Mouse (Mus musculus) NIH3T3 (cell line): ENCODE measurements around the gene Lyl1.

ENCODE experiments used
- DNase-seq: peaks from one replicate; pipeline ENCODE4 v3.0.0-alpha.2; 2012; ENCODE audit warnings: low read depth

Lyl1 gene

GRCm38 (mm10) chr8:84742171-84743053 lies 41.2 kb downstream of the Lyl1 start:
- peak; percentile 98 for DNase-seq

- DNase-seq = peak; percentile 88
Observed at GRCm38 (mm10) chr8:84743054-84743415, 41.8 kb downstream of the Lyl1 start.

DNA sequence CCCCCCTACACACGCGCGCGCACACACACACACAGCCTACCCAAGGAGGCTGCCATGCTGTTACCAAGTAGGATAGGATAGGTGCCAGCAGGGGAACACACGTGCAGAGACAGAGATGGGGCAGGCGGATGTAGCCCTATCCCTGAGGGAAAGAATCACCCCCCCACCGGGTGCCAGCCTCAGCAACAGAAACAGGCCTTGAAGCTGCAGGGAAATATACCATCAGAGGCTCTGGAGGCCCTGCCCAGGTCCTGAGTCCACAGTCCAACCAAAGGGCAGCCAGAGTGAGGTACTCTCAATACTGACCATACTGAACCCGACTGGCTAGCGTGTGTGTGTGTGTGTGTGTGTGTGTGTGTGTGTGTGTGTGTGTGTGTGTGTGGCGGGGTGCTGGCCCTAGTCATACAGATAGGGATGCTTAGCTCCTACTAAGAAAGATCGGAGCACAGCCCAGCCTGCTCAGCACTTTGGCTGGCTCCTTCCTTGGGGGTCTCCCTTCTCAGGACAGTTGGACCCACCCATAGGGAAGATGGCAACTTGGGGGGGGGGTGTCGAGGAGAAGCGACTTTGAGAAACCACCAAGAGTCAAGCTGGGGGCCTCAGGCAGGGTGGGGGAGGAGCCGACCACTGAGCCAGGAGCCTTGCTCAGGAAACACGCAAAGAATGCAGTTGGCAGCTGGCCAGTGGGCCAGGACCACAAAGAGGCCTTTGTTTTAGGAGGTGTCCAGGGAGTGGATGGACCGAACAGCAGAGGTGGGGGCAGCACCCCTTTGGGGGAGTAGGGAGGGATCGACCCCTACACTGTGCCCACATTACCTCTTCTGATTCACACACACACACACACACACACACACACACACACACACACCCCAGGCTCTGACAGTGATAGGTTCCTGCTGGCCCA lies 42.5 kb downstream of the Lyl1 start:
- peak; percentile 99 for DNase-seq

DNA sequence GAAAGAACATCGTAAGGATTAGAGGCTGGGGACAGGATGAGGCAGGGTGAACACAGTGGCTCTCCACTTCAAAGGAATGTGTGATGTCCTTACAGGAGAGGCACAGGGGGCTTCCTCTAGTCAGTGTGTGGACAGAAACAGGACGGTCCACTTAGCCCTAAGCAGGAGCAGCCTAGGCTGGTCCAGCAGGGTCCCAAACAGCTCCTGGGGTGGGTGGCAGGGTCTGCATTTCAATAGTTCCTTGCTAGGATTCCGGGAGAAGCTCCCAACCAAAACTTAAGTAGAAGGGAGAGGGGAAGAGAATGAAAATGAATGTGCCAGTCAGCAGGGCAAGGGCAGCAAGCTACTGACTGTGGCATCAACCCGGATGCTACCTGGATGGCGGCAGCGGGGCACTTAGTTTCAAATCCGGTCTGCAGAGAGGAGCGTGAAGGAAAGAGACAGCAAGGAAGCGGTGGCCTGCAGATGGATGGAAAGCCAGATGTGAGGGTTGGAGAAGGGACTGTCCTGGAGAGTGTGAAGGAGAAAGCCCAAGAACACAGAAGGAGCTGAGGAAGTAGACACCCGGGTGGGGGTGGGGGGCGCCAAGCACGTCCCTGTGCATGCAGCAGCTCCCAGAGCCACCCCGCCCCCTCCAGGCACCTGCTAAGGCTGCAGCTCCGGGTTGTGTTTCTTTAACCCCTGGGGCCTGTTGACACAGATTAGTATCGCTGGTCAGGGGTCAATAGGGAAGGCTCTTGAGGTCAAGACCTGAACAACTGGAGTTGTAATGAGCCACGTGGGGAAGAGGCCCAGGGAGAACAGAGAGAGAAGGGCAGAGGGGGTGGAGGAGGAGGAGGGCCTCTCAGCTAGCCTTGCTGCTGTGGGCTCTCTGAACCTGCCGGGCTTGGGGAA lies 44.0 kb downstream of the Lyl1 start:
- peak; percentile 58 for DNase-seq

DNA sequence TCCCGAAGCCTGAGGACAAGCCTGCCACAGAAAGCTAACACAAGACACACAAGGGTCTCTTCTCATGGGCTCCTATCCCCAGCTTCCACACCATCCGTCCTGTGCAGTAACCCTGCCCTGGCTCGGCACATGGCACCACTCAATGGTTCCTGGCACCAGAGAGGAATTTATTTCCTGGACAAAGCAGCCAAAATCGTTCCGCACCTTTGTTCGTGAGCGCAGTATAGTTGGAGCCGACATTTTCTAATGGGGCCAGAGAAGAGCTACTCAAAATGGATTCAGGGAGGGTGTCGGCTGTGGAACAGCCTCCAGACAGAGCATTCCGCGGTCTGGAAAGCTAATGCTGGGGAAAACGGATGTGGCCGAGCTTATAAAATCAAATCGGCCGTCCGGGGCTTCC lies 48.3 kb downstream of the Lyl1 start:
- no peak for DNase-seq

DNA sequence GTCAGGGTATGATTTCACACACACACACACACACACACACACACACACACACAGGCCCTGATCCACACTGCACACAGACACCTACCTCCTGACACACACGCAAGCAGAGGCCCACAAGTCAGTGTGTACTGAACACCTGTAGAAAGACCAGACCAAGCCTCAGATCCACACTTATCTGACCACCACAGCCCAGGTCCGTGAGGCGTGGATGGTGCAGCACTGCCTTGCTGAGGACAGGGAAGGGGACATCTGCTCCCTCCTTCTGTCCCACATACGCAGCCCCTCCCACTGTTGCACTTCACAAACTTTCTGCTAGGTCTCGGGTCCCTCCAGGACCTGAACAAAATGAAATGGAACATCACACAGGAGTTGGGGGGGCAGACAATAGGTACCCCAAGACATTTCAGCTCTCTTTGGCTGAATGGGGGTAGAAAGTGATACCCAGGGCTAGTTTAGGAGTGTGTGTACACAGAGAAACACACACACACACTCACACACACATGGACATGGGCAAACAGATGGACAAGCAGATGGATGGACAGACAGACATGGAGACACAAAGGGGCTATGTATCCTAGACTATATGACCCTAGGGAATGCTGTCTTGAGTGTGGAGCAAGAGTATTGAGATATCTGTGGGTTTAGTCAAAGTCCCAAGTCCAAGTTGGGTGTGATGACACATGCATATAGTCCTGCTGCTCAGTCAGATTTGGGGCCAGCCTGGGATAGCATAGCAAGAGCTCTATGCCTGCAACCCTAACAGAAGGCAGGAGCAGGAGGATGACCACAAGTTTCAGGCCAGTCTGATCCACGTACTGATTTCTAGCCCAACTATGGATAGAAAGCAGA lies 51.7 kb downstream of the Lyl1 start:
- no peak for DNase-seq
